Mouse (Mus musculus) forebrain, embryonic 13.5 days (tissue): Measurements from ENCODE around the gene Trim3. TPM values are rescaled to one million over a fixed set of nuclear protein-coding genes. Genes with fewer than 3 reads are reported as not detected.

Experiments used
- polyA plus RNA-seq: library from polyadenylated mRNA; unstranded; fragments of >200 nt; fragmentation: Nextera tagmentation; extraction: Ambion mirVana; gene quantifications from 2 replicates; pipeline ENCODE4 v1.2.1, GENCODE M21; 2015

Trim3 gene
- polyA plus RNA-seq, 1 experiment from 2014 or later = 45.0 TPM

Other genes starting within 250 kb of the Trim3 start
- gene Fam160a2, start 233.5 kb downstream of the Trim3 start, polyA plus RNA-seq = 44.9 and 45.5 TPM in 2 replicates
- not detected in 2 replicates for gene Cnga4, start 229.0 kb downstream of the Trim3 start, polyA plus RNA-seq
- 0.21 and 0.57 TPM in 2 replicates for gene Cckbr, start 207.8 kb downstream of the Trim3 start, polyA plus RNA-seq
- 18.2 and 19.7 TPM in 2 replicates for gene Cavin3, start 151.3 kb downstream of the Trim3 start, polyA plus RNA-seq
- 48.5 and 53.9 TPM in 2 replicates for gene Smpd1, start 79.2 kb downstream of the Trim3 start, polyA plus RNA-seq
- 186 and 199 TPM in 2 replicates for gene Apbb1, start 51.9 kb downstream of the Trim3 start, polyA plus RNA-seq
- 0.26 TPM in 1 of 2 replicates, not detected in the other for gene Hpx, start 33.4 kb downstream of the Trim3 start, polyA plus RNA-seq
- gene Timm10b, start 6.5 kb upstream of the Trim3 start, polyA plus RNA-seq = 154 and 163 TPM in 2 replicates
- gene Arfip2, start 6.8 kb upstream of the Trim3 start, polyA plus RNA-seq = 76.1 and 76.4 TPM in 2 replicates
- 7.7 and 17.8 TPM in 2 replicates for gene Gm45799, start 7.0 kb upstream of the Trim3 start, polyA plus RNA-seq
- gene Dnhd1, start 17.3 kb upstream of the Trim3 start, polyA plus RNA-seq = 0.98 and 1.0 TPM in 2 replicates
- gene Ilk, start 103.0 kb upstream of the Trim3 start, polyA plus RNA-seq = 179 and 185 TPM in 2 replicates
- gene Rrp8, start 103.8 kb upstream of the Trim3 start, polyA plus RNA-seq = 31.2 and 35.4 TPM in 2 replicates
- 137 and 141 TPM in 2 replicates for gene Taf10, start 110.8 kb upstream of the Trim3 start, polyA plus RNA-seq
- gene Tpp1, start 118.7 kb upstream of the Trim3 start, polyA plus RNA-seq = 29.5 and 36.8 TPM in 2 replicates
- gene Dchs1, start 154.1 kb upstream of the Trim3 start, polyA plus RNA-seq = 16.5 and 18.8 TPM in 2 replicates
- 244 and 255 TPM in 2 replicates for gene Mrpl17, start 177.5 kb upstream of the Trim3 start, polyA plus RNA-seq